Mouse (Mus musculus): ENCODE data around the gene Rad23a.

- TF ChIP-seq GATA2 (IDR thresholded peaks at IDR 0.05; ENCODE audit: borderline replicate concordance, low read depth, low read length) = no peak
- peak; percentile 72 for TF ChIP-seq CTCF (IDR thresholded peaks at IDR 0.05; ENCODE audit: low read depth, low read length)
- TF ChIP-seq TAL1 (conservative IDR thresholded peaks at IDR 0.05; ENCODE audit: low read depth, low read length) = no peak
- TF ChIP-seq POLR2AphosphoS5 (IDR thresholded peaks at IDR 0.05; ENCODE audit: insufficient replicate concordance, low read depth, low read length) = no peak
- TF ChIP-seq GATA1 (IDR thresholded peaks at IDR 0.05; ENCODE audit: borderline replicate concordance, low read length) = no peak
Measured at GRCm38 (mm10) chr8:84813059-84813458, 27.4 kb downstream of the Rad23a start.

Measured in G1E (cell line).